In the genomic region with DNA sequence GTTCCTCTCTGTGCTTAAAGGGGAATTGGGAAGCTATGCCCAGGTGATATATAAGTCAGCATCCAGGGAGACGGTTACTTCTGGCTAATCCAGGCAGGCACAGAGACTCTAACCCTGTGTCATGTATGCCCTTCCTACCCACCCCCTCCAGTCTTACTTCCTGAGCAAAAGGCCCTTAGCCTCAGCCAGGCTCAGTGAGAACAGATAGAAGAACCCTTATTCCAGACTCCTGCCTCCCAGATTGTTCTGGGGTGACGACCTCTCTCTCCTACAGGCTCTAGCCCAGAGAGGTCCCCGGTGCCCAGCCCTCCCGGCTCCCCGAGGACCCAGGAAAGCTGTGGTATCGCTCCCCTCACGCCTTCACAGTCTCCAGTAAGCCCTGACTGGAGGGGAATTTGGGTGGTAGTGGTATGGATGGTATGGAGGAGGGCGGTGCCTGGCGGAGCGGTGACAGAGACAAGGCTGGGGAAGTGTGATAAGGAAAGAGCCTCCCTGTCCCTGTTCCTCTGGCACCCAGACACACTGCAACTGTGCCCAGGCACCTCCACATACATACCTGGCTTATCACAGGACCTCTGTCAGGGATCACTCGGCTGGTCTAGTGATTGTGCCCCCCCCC, we compare ENCODE assay signal across 9 mouse cellular contexts. TPM values are rescaled to one million over a fixed set of nuclear protein-coding genes. Genes with fewer than 3 reads are reported as not detected.
DNase-seq lines count a peak whose midpoint lies in the region; ATAC-seq and TF ChIP-seq lines count a peak whose summit lies in the region.
"Had no signal": no experiment of that assay in that cellular context is flagged by ENCODE, and none has a peak within 500 bp of the region (broad histone marks: within the 10 kb centered on the region; RNA-seq: fewer than 3 reads in every experiment).

No protein-coding gene starts in this region.

- H3K4me1 ChIP-seq in heart, embryonic 11.5 days (ENCODE audit: control insufficient read depth, insufficient read depth, low read length): peaks cover 45% of the 10 kb centered on the region
- H3K4me1 ChIP-seq in liver, adult 2 months (ENCODE audit: control insufficient read depth, insufficient read depth, low read length): 0 out of 2 replicates have a peak, but pooled peaks cover 1% of the 10 kb centered on the region

- no peak for TF ChIP-seq CTCF in liver, adult 2 months (IDR thresholded peaks at IDR 0.05; ENCODE audit: low read depth, low read length)
- TF ChIP-seq CTCF in left cerebral cortex, adult 2 months (IDR thresholded peaks at IDR 0.05): no peak

- ATAC-seq in heart, embryonic 11.5 days (replicated peaks; ENCODE audit: insufficient number of reproducible peaks, low FRiP score, low TSS enrichment): peak; percentile 92

- H3K9me3 ChIP-seq in heart, embryonic 11.5 days (replicated peaks; ENCODE audit: control insufficient read depth, low read length): no peaks in the 10 kb centered on the region

- intact Hi-C loops in left cerebral cortex, adult 2 months (cut with DNase I): no loop called here

- H3K27me3 ChIP-seq in heart, embryonic 11.5 days (ENCODE audit: control insufficient read depth, insufficient read depth, low read length): no peaks in the 10 kb centered on the region
- H3K27me3 ChIP-seq in liver, adult 2 months (ENCODE audit: control insufficient read depth, insufficient read depth, low read length): no peaks in the 10 kb centered on the region

- peak overlapping the region; percentile 61 for H3K9ac ChIP-seq in heart, embryonic 11.5 days (ENCODE audit: low read depth, low read length)
- H3K9ac ChIP-seq in liver, adult 2 months (ENCODE audit: low read depth, low read length): no peak overlapping the region

- peak overlapping the region; percentile 52 for H3K4me2 ChIP-seq in heart, embryonic 11.5 days

- H3K4me3 ChIP-seq in heart, embryonic 11.5 days (ENCODE audit: low read depth, low read length): 0 out of 2 replicates have a peak overlapping the region, but pooled peaks have one; percentile 5
- H3K4me3 ChIP-seq in liver, adult 2 months (ENCODE audit: insufficient read depth, low read depth, low read length): no peak overlapping the region
- no peak overlapping the region for H3K4me3 ChIP-seq in left cerebral cortex, adult 2 months

- H3K27ac ChIP-seq in heart, embryonic 11.5 days (ENCODE audit: low read depth, low read length): peak overlapping the region; percentile 89
- H3K27ac ChIP-seq in liver, adult 2 months (replicated peaks; ENCODE audit: insufficient read depth, low read depth, low read length): peak overlapping the region; percentile 47
- no peak overlapping the region for H3K27ac ChIP-seq in left cerebral cortex, adult 2 months

- peak; percentile 3 for DNase-seq in testis, postnatal 14 days (ENCODE audit: low spot score)
- DNase-seq in testis, postnatal 10 days (ENCODE audit: low spot score): no peak
- no peak for DNase-seq in liver, adult 2 months (ENCODE audit: extremely low read depth, low read depth, low spot score)
- no peak for DNase-seq in embryo, embryonic 10.5 days (ENCODE audit: low spot score)
- no peak for DNase-seq in frontal cortex, postnatal 25 days (ENCODE audit: low spot score in 2 of 2)
- no peak for DNase-seq in left cerebral cortex, adult 2 months (ENCODE audit: extremely low spot score in 1 of 2, low spot score in 2 of 2)

- WGBS in heart, embryonic 11.5 days (ENCODE audit: insufficient replicate concordance): 13% methylated on average over 11 of the region's 11 CpGs
- WGBS in liver, adult 2 months: 59% methylated on average over 11 of the region's 11 CpGs

- TF ChIP-seq POLR2A in liver, adult 2 months (IDR thresholded peaks at IDR 0.05; ENCODE audit: extremely low read depth, insufficient read depth, low read length): no peak

- H3K36me3 ChIP-seq in heart, embryonic 11.5 days (ENCODE audit: control insufficient read depth, insufficient read depth, low read length): peaks cover 2% of the 10 kb centered on the region; the same call in 1 of the 2 replicates
- no peaks in the 10 kb centered on the region for H3K36me3 ChIP-seq in liver, adult 2 months (ENCODE audit: control insufficient read depth, insufficient read depth, low read length)

- no peaks in the 10 kb centered on the region for H3K79me2 ChIP-seq in liver, adult 2 months (ENCODE audit: control insufficient read depth, insufficient read depth, low read length)

RNA-seq across cellular contexts. Expression of gene Gm11037, which starts 2.3 kb away (rescaled TPM):
- polyA plus RNA-seq in heart, embryonic 11.5 days (2014; fragmentation: Nextera tagmentation; extraction: Ambion mirVana): not detected in 2 replicates
- total RNA-seq in liver, adult 2 months (2014; rRNA removed): not detected in 2 replicates
- polyA plus RNA-seq in liver, adult 2 months (2012; rRNA removed): not detected in 2 replicates
- not detected for total RNA-seq in left cerebral cortex, adult 2 months (2021)
- total RNA-seq: adrenal gland, adult 18-20 months had no signal
- polyA plus RNA-seq: gonadal fat pad, adult 2 months had no signal

RNA-seq across cellular contexts. Expression of gene Hspa12b, which starts 8.6 kb away (rescaled TPM):
- polyA plus RNA-seq in heart, embryonic 11.5 days (2014; fragmentation: Nextera tagmentation; extraction: Ambion mirVana): 5.6 and 6.3 TPM in 2 replicates
- 0.87 and 1.0 TPM in 2 replicates for total RNA-seq in liver, adult 2 months (2014; rRNA removed)
- 0.67 and 1.1 TPM in 2 replicates for polyA plus RNA-seq in liver, adult 2 months (2012; rRNA removed)
- total RNA-seq in left cerebral cortex, adult 2 months (2021): 10 to 100 TPM; 10.1 to 12.8 TPM

RNA-seq across cellular contexts. Expression of gene 1700037H04Rik, which starts 24.3 kb away (rescaled TPM):
- 83.0 and 83.4 TPM in 2 replicates for polyA plus RNA-seq in heart, embryonic 11.5 days (2014; fragmentation: Nextera tagmentation; extraction: Ambion mirVana)
- 3.4 and 3.6 TPM in 2 replicates for total RNA-seq in liver, adult 2 months (2014; rRNA removed)
- 16.6 and 20.3 TPM in 2 replicates for polyA plus RNA-seq in liver, adult 2 months (2012; rRNA removed)
- 10 to 100 TPM; 63.7 to 76.7 TPM for total RNA-seq in left cerebral cortex, adult 2 months (2021)

RNA-seq across cellular contexts. Expression of gene Cenpb, which starts 44.2 kb away (rescaled TPM):
- polyA plus RNA-seq in heart, embryonic 11.5 days (2014; fragmentation: Nextera tagmentation; extraction: Ambion mirVana): 4.1 and 4.6 TPM in 2 replicates
- total RNA-seq in liver, adult 2 months (2014; rRNA removed): 27.3 and 27.5 TPM in 2 replicates
- polyA plus RNA-seq in liver, adult 2 months (2012; rRNA removed): 35.2 and 40.5 TPM in 2 replicates
- 10 to 100 TPM; 65.3 to 69.8 TPM for total RNA-seq in left cerebral cortex, adult 2 months (2021)

RNA-seq across cellular contexts. Expression of gene Siglec1, which starts 49.1 kb away (rescaled TPM):
- polyA plus RNA-seq in heart, embryonic 11.5 days (2014; fragmentation: Nextera tagmentation; extraction: Ambion mirVana): 0.11 and 0.16 TPM in 2 replicates
- 4.5 and 5.6 TPM in 2 replicates for total RNA-seq in liver, adult 2 months (2014; rRNA removed)
- polyA plus RNA-seq in liver, adult 2 months (2012; rRNA removed): 3.2 and 9.9 TPM in 2 replicates
- under 1 TPM; 0.44 to 0.45 TPM for total RNA-seq in left cerebral cortex, adult 2 months (2021)

Comparison
In these comparisons a context has a peak if more than half of its experiments do, and no peak if none do; other contexts are left out.
1. RNA of gene 1700037H04Rik, which starts 24.3 kb away (total RNA-seq): 63.7 to 76.7 TPM in left cerebral cortex, adult 2 months; 3.4 to 3.6 TPM in liver, adult 2 months; every median in the first group is over 10 times any median in the second.